Mouse (Mus musculus): Measurements from ENCODE around the gene Asb18.

GRCm38 (mm10) chr1:89901381-89901780, 113.1 kb downstream of the Asb18 start:
- TF ChIP-seq ZNF384 (IDR thresholded peaks at IDR 0.05; ENCODE audit: low read depth, low read length) = no peak
- no peak for TF ChIP-seq MAX (IDR thresholded peaks at IDR 0.05; ENCODE audit: low read length)
- TF ChIP-seq ZMIZ1 (IDR thresholded peaks at IDR 0.05; ENCODE audit: low read depth, low read length) = no peak
- no peak for TF ChIP-seq CHD1 (IDR thresholded peaks at IDR 0.05; ENCODE audit: low read depth, low read length)
- TF ChIP-seq CTCF (IDR thresholded peaks at IDR 0.05 in 2 of 3, conservative IDR thresholded peaks at IDR 0.05 in 1 of 3; ENCODE audit: control insufficient read depth in 1 of 3, insufficient read depth in 1 of 3, low read depth in 2 of 3, low read length in 3 of 3, poor library complexity in 1 of 3, severe bottlenecking in 1 of 3) = no peak
- TF ChIP-seq EP300 (IDR thresholded peaks at IDR 0.05; ENCODE audit: low read depth in 1 of 2, low read length in 2 of 2) = no peak
- TF ChIP-seq POLR2A (IDR thresholded peaks at IDR 0.05; ENCODE audit: control insufficient read depth in 1 of 2, insufficient read depth in 1 of 2, low read depth in 1 of 2, low read length in 2 of 2, poor library complexity in 1 of 2) = no peak
- TF ChIP-seq POLR2AphosphoS5 (IDR thresholded peaks at IDR 0.05; ENCODE audit: borderline replicate concordance, low read depth, low read length) = no peak
- no peak for TF ChIP-seq MAFK (IDR thresholded peaks at IDR 0.05; ENCODE audit: borderline replicate concordance, low read depth, low read length)
- no peak for TF ChIP-seq BHLHE40 (IDR thresholded peaks at IDR 0.05; ENCODE audit: borderline replicate concordance, low read depth, low read length)
- no peak for TF ChIP-seq TBP (IDR thresholded peaks at IDR 0.05; ENCODE audit: low read depth, low read length)
- TF ChIP-seq ZC3H11A (IDR thresholded peaks at IDR 0.05; ENCODE audit: low read depth, low read length) = no peak
